Mouse (Mus musculus): ENCODE measurements around the gene Zdhhc8. TPM values are rescaled to one million over a fixed set of nuclear protein-coding genes. Genes with fewer than 3 reads are reported as not detected.

Zdhhc8 gene
- polyA plus RNA-seq, 2 experiments: 0.88 to 2.9 TPM

DNA sequence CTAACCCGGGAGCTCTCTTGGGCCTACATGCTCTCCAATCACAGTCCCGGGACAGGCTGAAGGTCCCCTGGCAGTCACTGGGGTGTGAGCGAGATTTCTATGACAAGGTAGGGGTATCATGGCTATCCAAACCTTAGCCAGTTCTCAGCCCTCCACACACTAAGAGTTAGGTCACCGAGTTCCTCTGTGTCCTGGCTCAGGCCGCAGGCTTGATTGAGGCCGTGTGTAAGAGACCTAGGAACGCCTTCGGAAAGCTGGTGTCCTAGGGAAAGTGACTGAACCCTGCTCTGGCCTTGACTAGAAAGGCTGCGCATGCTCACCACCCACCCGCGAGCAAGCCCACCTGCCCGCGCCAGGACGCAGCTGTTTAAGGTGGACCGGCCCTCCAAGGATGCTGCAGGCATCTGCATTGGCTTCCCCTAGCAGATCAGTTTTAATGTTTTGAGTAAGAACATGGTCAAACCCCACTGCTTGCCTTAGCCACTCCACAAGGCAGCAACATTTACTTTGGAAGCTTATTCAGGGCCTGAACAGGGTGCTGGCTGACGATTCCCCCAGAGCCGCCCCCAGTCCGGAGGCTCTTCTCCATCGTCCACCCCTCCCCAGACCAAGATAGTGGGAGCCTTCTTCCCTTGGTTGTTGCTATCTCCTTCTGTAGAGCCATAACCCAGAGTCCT is 591 bp upstream of the Zdhhc8 start:
- Histone ChIP-seq H3K9me3 (ENCODE audit: control insufficient read depth, low read length) (no peaks in the 10 kb centered on the region), H3K9ac (replicated peaks) (no peak overlapping the region), H3K4me2 (ENCODE audit: low read depth) (peak overlapping the region; percentile 70), H3K4me1 (replicated peaks; ENCODE audit: control insufficient read depth in 2 of 2, insufficient read depth in 2 of 2, low read length in 1 of 2) (peaks cover 3 to 15% of the 10 kb centered on the region in 2 experiments; a peak in 3 of 4 replicates), H3K36me3 (replicated peaks; ENCODE audit: control insufficient read depth, insufficient read depth, low read depth) (peaks cover 22% of the 10 kb centered on the region), H3K27me3 (ENCODE audit: control insufficient read depth, insufficient read depth, low read length) (peaks cover 24% of the 10 kb centered on the region), H3K27ac (no peak overlapping the region), H3K4me3 (ENCODE audit: insufficient read depth in 1 of 2, low read depth in 2 of 2, low read length in 2 of 2) (peak overlapping the region; percentile 47 to 65)
- DNase-seq (ENCODE audit: low read depth in 3 of 3, low spot score in 3 of 3) (no peak), ATAC-seq (ENCODE audit: insufficient read depth) (peak; percentile 14; the same call in 1 of the 2 replicates)
- TF ChIP-seq CTCF (IDR thresholded peaks at IDR 0.05; ENCODE audit: low read depth): no peak
- TF ChIP-seq EP300 (IDR thresholded peaks at IDR 0.05; ENCODE audit: low read depth): no peak
- 9% methylated on average over 19 of the region's 19 CpGs for WGBS (ENCODE audit: insufficient replicate concordance)

- Histone ChIP-seq H3K4me3 (ENCODE audit: insufficient read depth in 1 of 2, low read depth in 2 of 2, low read length in 2 of 2) (peak overlapping the region; percentile 57 to 65), H3K4me2 (ENCODE audit: low read depth) (peak overlapping the region; percentile 70), H3K9me3 (ENCODE audit: control insufficient read depth, low read length) (no peaks in the 10 kb centered on the region), H3K27me3 (ENCODE audit: control insufficient read depth, insufficient read depth, low read length) (peaks cover 24% of the 10 kb centered on the region), H3K4me1 (replicated peaks; ENCODE audit: control insufficient read depth in 2 of 2, insufficient read depth in 2 of 2, low read length in 1 of 2) (peaks cover 3 to 15% of the 10 kb centered on the region in 2 experiments; a peak in 3 of 4 replicates), H3K9ac (replicated peaks) (peak overlapping the region; percentile 47), H3K36me3 (replicated peaks; ENCODE audit: control insufficient read depth, insufficient read depth, low read depth) (peaks cover 11% of the 10 kb centered on the region), H3K27ac (no peak overlapping the region)
- ATAC-seq (ENCODE audit: insufficient read depth) (no peak), DNase-seq (ENCODE audit: low read depth in 3 of 3, low spot score in 3 of 3) (no peak)
- WGBS (ENCODE audit: insufficient replicate concordance): 17% methylated on average over 13 of the region's 13 CpGs
- TF ChIP-seq EP300 (IDR thresholded peaks at IDR 0.05; ENCODE audit: low read depth): no peak
- no peak for TF ChIP-seq CTCF (IDR thresholded peaks at IDR 0.05; ENCODE audit: low read depth)
Measured at GRCm38 (mm10) chr16:18233919-18234670, 841 bp downstream of the Zdhhc8 start.

- WGBS (ENCODE audit: insufficient replicate concordance): 28% methylated on average over 1 of the region's 1 CpGs
Measured at GRCm38 (mm10) chr16:18233451-18233850, 1.5 kb downstream of the Zdhhc8 start.

GRCm38 (mm10) chr16:18231451-18231850 is 3.5 kb downstream of the Zdhhc8 start:
- H3K4me1 ChIP-seq (replicated peaks; ENCODE audit: control insufficient read depth in 2 of 2, insufficient read depth in 2 of 2, low read length in 1 of 2): peaks cover 2 to 8% of the 10 kb centered on the region in 2 experiments; a peak in 2 of 4 replicates
- 70% methylated on average over 4 of the region's 4 CpGs for WGBS (ENCODE audit: insufficient replicate concordance)
- peaks cover 24% of the 10 kb centered on the region for H3K27me3 ChIP-seq (ENCODE audit: control insufficient read depth, insufficient read depth, low read length)
- no peak overlapping the region for H3K4me3 ChIP-seq (ENCODE audit: insufficient read depth in 1 of 2, low read depth in 2 of 2, low read length in 2 of 2)
- DNase-seq (ENCODE audit: low read depth in 3 of 3, low spot score in 3 of 3) (no peak), ATAC-seq (ENCODE audit: insufficient read depth) (no peak)
- no peak overlapping the region for H3K4me2 ChIP-seq (ENCODE audit: low read depth)
- no peak overlapping the region for H3K9ac ChIP-seq (replicated peaks)
- no peak for TF ChIP-seq EP300 (IDR thresholded peaks at IDR 0.05; ENCODE audit: low read depth)
- TF ChIP-seq CTCF (IDR thresholded peaks at IDR 0.05; ENCODE audit: low read depth): no peak
- H3K27ac ChIP-seq: no peak overlapping the region
- no peaks in the 10 kb centered on the region for H3K9me3 ChIP-seq (ENCODE audit: control insufficient read depth, low read length)
- H3K36me3 ChIP-seq (replicated peaks; ENCODE audit: control insufficient read depth, insufficient read depth, low read depth): no peaks in the 10 kb centered on the region

More at GRCm38 (mm10) chr16:18233451-18233850, 1.5 kb downstream of the Zdhhc8 start:
- Histone ChIP-seq H3K4me2 (ENCODE audit: low read depth) (no peak overlapping the region), H3K9me3 (ENCODE audit: control insufficient read depth, low read length) (no peaks in the 10 kb centered on the region), H3K4me1 (replicated peaks; ENCODE audit: control insufficient read depth in 2 of 2, insufficient read depth in 2 of 2, low read length in 1 of 2) (peaks cover 3 to 15% of the 10 kb centered on the region in 2 experiments; a peak in 3 of 4 replicates), H3K27ac (no peak overlapping the region), H3K4me3 (ENCODE audit: insufficient read depth in 1 of 2, low read depth in 2 of 2, low read length in 2 of 2) (no peak overlapping the region), H3K9ac (replicated peaks) (no peak overlapping the region), H3K36me3 (replicated peaks; ENCODE audit: control insufficient read depth, insufficient read depth, low read depth) (peaks cover 6% of the 10 kb centered on the region), H3K27me3 (ENCODE audit: control insufficient read depth, insufficient read depth, low read length) (peaks cover 24% of the 10 kb centered on the region)
- no peak for ATAC-seq (ENCODE audit: insufficient read depth)
- no peak for TF ChIP-seq CTCF (IDR thresholded peaks at IDR 0.05; ENCODE audit: low read depth)
- TF ChIP-seq EP300 (IDR thresholded peaks at IDR 0.05; ENCODE audit: low read depth): no peak
- DNase-seq (ENCODE audit: low read depth in 3 of 3, low spot score in 3 of 3): no peak

GRCm38 (mm10) chr16:18231047-18231446 is 3.9 kb downstream of the Zdhhc8 start:
- H3K4me3 ChIP-seq (ENCODE audit: insufficient read depth in 1 of 2, low read depth in 2 of 2, low read length in 2 of 2): no peak overlapping the region
- no peak for ATAC-seq (ENCODE audit: insufficient read depth)
- DNase-seq (ENCODE audit: low read depth in 3 of 3, low spot score in 3 of 3): no peak
- H3K27me3 ChIP-seq (ENCODE audit: control insufficient read depth, insufficient read depth, low read length): peaks cover 23% of the 10 kb centered on the region
- H3K4me2 ChIP-seq (ENCODE audit: low read depth): no peak overlapping the region
- H3K4me1 ChIP-seq (replicated peaks; ENCODE audit: control insufficient read depth in 2 of 2, insufficient read depth in 2 of 2, low read length in 1 of 2): peaks cover 0 to 6% of the 10 kb centered on the region in 2 experiments; a peak in 1 of 4 replicates
- no peaks in the 10 kb centered on the region for H3K36me3 ChIP-seq (replicated peaks; ENCODE audit: control insufficient read depth, insufficient read depth, low read depth)
- H3K27ac ChIP-seq: no peak overlapping the region
- no peak overlapping the region for H3K9ac ChIP-seq (replicated peaks)
- WGBS (ENCODE audit: insufficient replicate concordance): 64% methylated on average over 3 of the region's 3 CpGs
- no peaks in the 10 kb centered on the region for H3K9me3 ChIP-seq (ENCODE audit: control insufficient read depth, low read length)
- TF ChIP-seq EP300 (IDR thresholded peaks at IDR 0.05; ENCODE audit: low read depth) (no peak), CTCF (IDR thresholded peaks at IDR 0.05; ENCODE audit: low read depth) (no peak)
